Mouse (Mus musculus) left cerebral cortex, adult 8-10 months (tissue): Measurements from ENCODE around the gene Gm6525. TPM values are rescaled to one million over a fixed set of nuclear protein-coding genes. Genes with fewer than 3 reads are reported as not detected.

Experiments used
- DNase-seq, 2 experiments: peaks; one replicate each; pipeline ENCODE4 v3.0.0; 2022; ENCODE audit warnings: low spot score in 2 of 2
- total RNA-seq, 4 experiments: library from RNA; stranded (reverse); gene quantifications; 2 replicates each; pipeline ENCODE4 v1.2.4; 2022

Gm6525 gene
- total RNA-seq, 4 experiments from 2014 or later, result not detected

DNA sequence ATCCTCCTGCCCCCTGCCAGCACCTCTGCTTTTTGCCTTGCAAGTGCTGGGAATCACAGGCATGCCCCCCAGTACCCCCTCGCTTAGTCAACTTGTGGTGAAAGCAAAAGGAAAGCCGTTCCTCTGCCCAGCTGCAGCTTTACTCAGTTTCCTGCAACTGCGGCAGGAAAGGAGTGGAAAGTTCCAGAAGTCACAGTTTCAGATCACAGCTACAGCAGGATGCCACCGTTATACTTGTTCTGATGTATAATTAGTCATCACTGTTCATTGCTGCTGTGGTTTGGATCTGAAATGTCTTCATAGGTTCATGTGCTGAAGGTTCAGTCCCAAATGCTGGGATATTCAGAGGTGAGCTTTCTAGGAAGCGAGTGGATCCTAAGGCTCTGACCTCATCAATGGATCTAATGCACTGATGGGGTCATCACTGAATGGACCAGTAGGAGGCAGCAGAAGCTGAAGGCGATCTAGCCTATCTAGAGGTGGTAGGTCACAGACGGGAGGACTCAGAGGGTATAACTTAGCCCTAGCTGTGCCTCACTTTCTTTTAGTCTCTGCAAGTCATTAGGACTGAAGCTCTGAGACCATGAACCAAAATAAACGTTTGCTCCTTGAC lies 4.4 kb upstream of the Gm6525 start:
- no peak for DNase-seq

DNA sequence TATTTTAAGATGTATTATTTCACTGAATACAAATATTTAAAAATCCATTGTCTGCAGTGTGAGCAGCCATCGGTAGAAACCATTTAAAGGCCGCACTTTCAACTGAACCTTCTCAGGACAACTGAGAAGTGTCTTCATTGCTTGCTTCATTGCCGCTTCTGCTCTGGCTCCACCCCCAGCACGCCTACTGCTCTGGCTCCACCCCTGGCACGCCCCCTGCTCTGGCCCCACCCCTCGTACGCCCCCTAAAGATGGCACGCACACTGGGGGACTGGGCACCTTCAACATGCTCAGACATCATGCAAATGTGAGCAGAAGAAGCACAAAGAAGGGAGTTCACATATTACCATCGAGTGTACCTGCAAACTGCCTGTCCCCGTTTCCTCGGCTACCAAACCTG lies 1.5 kb upstream of the Gm6525 start:
- DNase-seq, result no peak

DNA sequence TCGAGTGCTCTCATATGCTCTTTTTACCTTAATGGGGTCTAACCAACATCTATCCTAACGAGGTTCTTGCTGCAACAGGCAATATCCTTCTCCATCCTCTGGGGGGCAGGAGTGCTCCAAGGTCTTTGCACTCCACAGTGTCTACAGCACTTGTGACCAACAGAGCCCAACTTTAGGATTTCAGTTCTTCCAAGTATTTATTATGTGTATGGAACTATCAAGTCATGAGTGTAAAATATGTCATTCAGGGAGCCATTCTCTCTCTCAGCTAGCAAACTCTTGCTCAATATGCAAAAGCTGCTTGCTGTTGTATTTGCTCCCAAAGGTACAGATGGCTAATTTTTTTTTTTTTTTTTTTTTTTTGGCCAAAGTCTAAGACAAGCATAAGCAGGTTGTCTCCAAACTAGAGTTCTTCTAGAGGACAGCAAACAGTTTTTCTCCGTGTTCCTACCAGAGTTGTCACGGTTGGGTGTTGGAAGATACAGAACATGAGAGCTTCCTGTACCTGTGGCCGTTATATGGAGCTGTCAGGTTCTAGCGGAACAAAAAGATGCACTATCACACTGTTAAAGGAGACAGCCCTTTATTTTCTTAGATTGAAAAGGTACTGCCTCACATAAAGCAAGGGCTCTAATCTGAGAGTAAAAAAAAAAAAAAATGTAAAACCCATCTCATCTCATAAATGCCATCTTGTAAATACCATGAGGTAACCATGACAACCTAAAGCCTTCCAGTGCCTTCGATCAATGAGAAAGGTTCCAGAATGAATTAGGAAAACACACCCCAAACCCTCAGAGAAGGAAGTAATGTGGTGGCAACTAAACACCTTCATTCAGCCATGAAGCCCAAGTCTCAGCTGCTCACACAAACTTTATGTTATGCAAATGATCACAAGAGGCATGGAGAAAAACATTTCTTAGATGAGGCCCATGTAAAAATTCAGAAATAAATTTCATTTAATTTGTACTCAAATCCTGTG lies 1.7 kb downstream of the Gm6525 start:
- DNase-seq, result peak in 1 of 2 experiments; percentile 49

DNA sequence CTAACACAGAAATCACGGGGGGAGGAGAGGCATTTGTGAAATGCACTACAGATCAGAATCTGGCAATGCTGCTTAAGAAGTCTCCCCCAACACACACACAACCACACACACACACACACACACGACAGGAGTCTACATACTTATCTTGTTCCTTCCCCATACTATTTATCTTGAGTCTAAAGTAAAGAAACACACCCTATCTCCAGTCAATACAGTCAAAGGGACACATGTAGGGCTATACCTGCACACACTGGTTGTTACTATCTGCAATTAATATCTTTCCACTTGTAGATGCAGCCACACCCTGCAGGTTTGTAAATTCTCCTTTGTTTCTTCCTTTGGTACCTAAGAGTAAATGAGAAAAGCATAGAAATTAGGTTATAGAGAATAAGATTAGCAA lies 3.9 kb downstream of the Gm6525 start:
- no peak for DNase-seq

DNA sequence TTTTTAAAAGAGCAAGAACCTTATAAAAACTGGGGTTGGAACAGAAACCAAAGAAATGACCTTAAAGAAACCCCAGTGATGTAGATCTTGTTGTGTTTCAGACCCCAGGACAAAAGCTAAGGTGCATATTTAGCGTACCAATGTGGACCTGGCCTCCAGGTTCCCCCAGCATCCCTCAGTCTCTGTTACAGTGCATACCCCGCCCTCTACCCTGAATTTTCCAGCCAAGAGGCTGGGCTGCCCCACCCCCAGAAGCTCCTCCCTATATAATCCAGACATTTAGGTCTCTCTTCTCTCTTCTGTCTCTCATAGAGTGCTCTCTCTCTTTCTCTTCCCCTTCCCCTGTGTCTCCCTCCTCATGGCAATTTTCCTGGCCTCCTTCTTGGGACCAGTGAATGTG lies 6.4 kb downstream of the Gm6525 start:
- DNase-seq, result no peak

DNA sequence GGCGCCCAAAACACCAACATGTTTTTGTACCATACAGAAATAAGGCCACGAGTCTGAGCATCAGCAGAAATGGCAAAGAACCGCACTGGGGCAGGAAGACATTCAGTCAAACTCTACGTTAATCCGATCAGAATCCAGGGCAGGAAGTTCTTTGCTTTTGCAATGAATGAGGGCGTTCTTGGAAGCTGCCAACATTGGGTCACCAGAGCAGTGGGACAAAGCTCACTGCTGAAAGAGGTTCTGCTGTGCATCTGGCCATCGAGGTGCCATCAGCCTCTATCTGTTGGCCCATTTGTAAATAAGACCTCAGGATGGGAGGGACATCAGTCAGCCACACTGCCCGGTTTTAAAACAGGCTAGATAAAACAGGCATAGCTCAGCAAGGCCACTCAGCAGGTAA lies 7.2 kb downstream of the Gm6525 start:
- no peak for DNase-seq

DNA sequence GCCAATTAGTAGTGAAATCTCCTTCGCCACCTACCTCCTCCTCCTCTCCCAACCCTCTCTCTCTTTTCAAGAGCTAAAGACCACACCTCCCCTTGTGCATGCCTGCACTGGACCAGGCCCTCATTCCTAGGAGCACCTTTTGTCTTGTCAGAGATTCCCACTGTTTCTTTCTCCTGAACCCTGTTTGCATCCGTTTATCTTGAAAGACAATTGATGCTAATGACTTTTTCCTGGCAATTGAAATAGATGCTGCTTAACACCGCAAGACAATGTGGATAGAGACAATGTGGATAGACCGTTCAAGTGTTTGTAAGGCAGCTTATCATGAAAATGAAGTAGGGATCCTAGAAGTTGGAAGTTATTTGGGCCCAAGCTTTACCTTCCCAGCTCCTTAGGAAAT lies 7.8 kb downstream of the Gm6525 start:
- no peak for DNase-seq

DNA sequence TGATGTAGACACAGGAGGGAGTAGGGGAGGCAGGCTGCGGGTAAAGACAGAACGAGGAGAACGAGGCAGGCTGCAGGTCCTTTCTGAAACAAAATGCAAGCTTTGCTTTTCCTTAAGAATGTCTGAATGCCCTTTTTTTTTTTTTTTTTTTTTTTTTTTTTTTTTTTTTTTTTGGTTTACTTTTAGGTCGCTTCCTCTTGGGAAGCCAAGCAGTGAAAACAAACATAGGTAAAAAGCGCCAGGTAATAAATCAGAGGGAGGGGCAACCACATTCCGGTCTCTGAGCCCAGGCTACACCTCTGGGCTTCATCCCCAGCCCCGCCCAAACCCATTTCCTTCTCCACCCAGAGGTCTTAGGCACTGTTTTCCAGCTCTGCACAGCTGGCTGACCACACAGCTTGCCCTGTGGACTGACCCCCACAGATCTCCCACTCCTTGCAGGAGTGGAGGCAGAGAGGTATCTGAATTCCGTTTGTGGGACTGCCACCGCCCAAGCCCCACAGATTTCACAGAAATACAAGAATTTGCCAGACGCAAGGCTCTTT lies 15.8 kb downstream of the Gm6525 start:
- no peak for DNase-seq

DNA sequence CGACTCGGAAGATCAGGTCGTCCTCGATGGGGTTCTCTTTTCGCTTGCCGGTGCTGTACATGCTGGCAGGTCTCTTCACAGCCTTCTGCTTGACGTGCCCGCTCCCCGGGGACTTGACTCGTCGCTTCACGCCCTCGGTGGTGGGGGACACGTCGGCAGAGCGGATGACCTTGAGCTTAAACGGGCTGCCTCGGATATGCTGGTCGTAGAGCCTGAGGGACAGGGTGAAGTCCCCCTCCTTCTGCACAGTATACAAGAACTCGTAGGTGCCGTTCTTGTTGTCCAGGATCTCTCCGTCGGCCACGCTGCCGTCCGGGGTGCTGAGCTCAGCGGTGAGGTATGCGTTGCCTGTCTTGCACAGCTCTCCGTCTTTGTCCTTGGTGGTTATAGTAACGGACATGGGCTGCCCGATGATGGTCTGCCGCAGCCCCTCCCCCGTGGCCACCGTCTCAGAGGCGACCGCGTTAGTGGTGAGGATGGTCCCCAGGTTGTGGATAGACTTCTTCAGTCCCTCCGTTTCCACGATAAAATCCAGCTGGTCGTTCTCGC lies 16.7 kb downstream of the Gm6525 start:
- DNase-seq, result no peak

DNA sequence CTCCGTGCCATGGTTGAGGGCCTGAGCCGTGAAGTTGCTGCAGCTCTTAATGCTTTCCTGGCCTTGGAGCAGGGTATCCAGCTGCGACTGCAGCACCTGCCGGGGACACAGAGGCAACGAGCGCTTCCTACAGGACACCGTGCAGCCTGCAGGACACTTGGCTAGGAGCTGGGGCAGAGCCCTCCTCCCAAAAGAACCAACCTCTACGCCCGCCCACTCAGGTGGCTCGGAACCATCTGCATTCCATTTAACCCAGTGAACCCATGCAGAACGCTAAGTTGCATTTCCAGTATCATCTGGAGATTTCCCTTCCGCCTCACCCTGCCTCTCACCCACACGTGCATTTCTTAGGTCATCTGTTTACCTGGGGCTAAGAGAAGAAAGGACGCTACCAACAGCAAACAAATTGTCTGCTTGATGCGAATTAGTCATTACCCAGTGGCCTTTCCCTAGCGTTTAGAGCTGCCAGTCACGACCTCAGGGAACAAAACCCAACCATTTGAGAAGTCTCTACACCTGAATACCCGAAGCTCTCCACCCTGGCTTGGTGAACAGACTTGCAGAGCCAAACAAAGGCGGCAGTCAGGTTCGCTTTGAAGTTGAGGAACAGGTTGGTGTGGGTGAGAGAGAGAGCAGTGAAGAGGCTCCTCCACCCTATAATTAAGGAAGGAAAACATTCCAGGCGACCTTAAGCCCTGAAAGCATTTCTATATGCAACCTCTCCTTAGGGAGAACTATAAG lies 17.4 kb downstream of the Gm6525 start:
- DNase-seq, result no peak

DNA sequence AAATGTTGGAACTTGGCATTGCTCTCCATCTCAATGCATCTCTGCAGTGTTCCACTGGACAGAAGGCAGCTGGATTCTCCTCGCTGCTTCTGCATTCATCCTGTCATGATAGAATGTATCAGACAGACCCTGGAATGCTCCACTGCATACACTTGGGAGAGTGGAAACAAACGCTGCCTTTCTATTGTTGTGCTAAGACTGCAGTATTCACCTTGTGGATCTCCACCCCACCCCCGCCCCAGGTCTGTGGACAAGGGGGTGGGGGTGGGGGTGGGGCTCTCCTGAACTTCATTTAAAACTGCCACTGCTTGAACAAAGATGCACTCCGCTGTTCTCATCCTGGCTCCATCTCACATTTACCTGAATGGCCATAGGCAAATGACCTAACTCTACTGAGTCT lies 20.0 kb downstream of the Gm6525 start:
- no peak for DNase-seq

DNA sequence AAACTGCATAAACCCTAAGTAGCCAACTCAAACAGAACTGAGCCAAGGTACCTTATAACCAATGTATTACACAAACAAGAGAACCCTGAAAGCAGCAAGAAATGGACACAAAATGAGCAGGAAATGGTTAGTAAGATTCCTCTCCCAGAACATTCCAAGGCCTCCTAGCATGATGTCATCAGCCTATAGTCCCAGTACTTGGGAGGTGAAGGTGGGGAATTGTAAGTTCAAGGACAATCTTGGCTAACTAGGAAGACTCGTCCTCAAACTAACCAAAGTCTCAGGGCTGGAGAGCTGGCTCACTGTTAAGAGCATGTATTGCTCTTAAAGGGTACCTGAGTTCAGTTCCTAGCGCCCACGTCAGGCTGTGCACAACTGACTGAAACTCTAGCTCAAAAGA lies 24.3 kb downstream of the Gm6525 start:
- no peak for DNase-seq

DNA sequence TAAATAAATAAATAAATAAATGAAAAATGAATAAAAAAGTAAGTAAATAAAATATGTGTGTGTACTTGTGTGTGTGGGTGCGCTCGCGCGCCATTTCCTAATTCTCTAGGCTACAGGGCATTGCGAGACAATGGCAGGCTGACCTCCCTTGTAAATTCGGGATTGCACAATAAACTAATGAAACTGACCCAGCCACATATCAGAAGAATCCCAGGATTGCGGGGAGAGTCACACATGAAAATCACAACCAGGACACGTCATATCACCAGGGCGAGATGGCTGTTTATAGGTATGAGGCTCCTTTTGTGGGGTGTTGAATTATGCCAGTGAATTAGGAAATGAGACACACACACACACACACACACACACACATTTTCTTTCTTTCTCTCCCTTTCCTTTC lies 25.6 kb downstream of the Gm6525 start:
- DNase-seq, result no peak

DNA sequence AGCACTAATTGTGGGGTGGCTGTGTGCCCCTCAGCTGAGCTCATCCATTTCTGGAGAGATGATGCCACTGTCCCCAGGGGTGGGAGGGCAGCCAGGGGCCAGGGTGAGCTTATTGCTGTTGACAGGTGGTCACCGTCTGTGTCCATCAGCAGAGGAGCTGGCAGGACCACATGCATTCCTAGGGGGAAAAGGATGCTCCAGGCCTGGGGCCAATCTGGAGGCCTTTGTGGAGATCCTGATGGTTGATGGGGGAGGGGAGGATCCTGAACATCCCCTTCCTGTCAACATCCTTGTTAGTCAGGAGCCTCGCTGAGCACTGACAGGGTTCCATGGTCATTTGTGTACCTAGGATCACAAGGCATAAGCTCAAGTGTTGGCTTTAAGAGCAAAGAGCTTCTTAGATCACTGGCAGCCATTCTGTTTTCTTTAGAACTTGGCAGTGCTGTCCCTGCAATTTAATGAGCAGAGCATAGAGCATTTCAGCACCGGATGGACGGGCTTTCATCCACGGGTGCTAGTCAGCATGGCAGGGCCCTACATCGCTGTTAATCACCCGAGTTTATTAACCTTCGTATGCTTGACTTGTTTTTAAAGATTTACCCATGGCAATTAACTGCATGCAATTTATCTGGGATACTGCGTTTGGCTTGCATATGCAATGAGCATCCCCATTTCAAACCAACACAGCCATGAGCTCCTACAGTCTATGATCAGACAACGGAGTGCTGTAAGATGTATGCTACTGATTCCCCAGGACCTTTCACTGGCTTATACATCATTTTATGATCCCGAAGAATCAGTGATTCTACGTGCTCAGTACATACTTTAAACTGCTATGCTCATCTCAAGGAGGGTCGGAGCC lies 26.9 kb downstream of the Gm6525 start:
- DNase-seq, result no peak

DNA sequence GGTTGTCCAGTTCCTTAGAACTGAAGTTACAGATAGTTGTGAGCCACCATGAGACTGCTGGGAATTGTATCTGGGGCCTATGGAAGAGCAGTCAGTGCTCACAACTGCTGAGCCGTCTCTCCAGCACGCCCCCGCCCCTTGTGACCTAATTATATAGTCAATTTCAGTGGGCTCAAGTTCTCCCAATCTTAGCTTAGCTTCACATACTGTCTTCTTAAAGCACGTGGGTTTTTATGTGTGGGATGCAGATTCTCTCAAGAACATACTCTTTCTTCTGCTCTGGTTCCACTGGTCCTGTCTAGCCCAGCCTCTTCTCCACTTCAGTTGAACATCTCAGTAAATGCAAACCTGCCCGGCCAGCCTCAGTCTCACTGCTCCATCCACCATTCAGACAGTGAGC lies 30.7 kb downstream of the Gm6525 start:
- no peak for DNase-seq

DNA sequence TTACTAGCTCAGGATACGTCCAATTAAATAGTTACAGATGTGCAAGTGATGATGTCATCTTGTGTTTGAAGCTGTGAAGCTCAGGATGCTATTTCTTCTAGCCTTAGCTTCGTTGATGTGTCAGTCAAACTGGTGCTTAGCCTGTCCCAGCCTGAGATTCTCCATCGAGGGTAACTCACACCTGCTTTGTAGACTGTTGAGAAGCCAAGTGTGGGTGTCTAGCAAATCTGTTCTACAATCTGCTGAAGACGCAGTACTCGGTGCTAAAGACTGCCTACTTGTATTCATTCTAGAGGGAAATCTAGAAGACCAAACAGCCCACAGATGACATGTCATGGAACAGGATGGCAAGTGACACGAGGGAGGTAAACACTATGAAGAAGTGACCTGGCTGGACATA lies 31.7 kb downstream of the Gm6525 start:
- peak in 1 of 2 experiments; percentile 63 for DNase-seq

DNA sequence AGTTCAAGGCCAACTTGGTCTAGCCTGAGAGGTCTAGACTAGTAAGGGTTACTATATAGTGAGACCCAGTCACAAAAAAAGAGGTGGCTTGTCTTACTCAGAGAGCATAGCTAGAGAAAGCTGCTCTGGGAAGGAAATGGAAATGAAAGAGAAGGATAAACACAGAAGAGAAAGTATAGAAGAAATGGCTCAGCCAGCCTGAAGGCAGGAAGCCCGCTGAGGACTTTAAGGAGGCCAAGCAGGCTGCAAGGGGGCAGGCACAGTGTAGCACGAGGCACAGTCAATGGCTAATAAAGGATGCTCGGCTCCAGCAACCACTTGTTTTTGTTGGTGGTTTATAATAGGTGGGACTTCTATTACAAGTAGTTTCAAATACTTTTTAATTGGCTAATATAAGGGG lies 32.2 kb downstream of the Gm6525 start:
- DNase-seq, result no peak

DNA sequence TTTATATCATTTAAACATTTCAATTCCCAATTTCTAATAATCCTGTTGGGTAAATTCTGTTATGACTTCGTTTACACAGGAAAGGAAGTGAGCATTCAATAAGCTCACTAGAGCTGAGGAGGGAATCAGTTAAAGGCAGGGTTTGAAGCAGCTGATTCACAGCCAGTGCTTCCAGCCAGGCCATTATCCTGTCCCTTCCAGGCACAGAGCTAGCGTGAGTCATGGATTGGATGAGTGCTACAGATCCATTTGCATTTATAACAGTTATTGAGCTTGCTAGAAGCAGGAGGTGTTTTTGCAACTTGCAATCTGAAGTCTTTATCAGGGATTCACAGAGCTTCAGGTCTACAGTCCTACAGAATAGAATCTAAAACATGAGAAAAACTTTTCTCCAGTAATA lies 33.5 kb downstream of the Gm6525 start:
- no peak for DNase-seq

DNA sequence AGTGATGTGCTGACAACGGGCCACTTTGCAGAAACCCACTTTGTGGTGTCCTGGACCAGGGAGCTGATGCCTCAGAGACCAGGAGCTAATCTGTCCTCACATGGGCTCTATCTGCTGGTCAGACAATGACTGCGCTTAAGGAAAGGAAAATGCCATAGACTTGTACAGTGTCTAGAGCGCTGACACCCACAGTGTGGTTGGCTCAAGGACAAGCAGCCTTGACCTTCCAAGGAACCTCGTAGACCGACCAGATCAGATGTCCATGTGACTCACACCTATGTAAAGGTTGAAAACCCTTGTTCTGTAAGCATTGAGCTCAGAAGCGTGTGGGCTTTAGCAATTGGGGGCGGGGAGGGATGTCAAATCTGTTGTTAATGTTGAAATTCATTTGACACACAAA lies 34.6 kb downstream of the Gm6525 start:
- DNase-seq, result no peak

DNA sequence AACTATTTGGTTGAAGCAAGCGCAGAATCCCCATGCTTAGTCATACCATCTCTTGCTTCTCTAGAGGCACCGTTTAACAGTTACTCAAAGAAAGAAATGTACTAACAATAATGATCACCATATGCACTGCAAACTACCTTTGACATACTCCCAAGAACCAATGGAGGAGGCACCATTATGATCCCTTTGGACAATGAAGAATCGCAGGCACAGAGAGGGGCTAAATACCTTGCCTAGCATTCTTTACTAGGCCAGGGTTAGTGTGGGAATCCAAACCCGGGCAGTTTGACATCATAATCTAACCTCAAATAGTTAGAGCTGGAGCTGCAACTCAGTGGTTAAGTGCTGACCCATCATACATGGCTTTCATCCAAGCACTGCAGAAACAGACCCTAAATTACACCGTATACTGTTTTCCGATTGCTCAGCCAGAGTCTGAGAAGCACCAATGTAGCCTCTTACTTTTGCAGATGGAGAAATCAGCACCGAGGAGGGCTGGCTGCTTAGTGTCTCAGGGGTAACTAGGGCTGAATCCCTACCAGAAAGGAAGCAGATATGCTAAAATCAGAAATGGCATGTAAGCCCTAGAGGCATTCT lies 35.1 kb downstream of the Gm6525 start:
- DNase-seq, result no peak
